Mouse (Mus musculus) B cell, adult 2 months (primary cell): Measurements from ENCODE around the gene Mrpl12.
"Not testable (repeated sequence)": the region's sequence is repeated elsewhere in the genome, so short reads cannot be mapped to it uniquely, and the experiment has no call there.

ENCODE experiments used
- DNase-seq, 2 experiments: peaks; one replicate each; pipeline ENCODE4 v3.0.0; 2022

Gene Mrpl12

GRCm38 (mm10) chr11:120509940-120510339, 25.5 kb downstream of the Mrpl12 start:
- DNase-seq: no peak

GRCm38 (mm10) chr11:120510375-120511030, 26.1 kb downstream of the Mrpl12 start:
- DNase-seq: peak; percentile 12 to 19

DNA sequence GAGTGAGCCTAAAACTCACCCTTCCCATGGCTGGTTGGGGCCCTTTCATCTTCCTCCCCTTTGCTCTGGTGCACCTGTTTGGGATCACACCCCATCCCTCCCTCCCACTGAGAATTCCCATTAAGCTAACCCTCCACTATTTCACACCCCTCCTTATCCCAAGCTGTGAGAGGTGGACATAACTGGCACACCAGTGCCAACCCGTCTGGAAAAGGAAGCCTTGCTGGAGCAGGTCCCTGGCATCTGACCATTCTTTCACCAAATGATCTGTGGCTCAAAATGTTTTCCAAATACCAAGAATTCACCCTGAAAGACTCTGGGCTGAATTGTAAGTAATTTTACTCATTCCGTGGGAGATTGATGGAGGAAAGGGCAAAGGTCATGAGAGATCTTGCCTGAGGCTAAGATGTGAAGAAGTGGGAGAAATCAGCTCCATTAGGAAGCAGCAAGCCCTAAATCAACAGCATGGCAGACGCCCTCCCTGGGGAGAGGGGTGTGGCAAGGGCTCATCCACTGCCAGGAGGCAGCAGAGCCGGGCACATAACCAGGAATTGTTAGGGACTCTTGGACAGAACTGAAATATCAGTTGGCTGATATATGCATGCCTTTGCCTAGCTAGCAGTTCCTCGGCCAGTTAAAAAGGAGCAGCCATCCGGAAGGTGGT, 28.5 kb downstream of the Mrpl12 start:
- no peak for DNase-seq

GRCm38 (mm10) chr11:120514262-120514661, 29.8 kb downstream of the Mrpl12 start:
- DNase-seq: not testable (repeated sequence)

- peak; percentile 92 to 93 for DNase-seq
Observed at GRCm38 (mm10) chr11:120515611-120516010, 31.2 kb downstream of the Mrpl12 start.

DNA sequence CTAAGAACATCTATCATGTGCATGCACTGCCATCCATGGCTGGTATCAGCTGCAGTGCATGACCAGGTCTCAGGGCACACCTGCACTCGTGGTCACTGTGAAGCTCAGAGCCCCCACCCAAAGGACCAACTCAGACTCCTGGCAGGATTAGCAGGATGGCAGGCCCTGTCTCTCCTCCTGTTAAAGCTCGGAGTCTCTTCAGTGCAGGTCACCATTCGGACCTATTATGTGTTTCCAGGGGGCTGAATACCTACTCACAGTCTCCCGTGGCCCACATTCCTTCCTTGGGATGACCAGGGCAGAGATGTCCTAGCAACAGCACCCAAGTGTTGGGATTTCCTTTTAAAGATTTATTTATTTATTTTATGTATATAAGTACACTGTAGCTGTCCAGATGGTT, 32.7 kb downstream of the Mrpl12 start:
- no peak for DNase-seq

GRCm38 (mm10) chr11:120518027-120518426, 33.6 kb downstream of the Mrpl12 start:
- no peak for DNase-seq

DNA sequence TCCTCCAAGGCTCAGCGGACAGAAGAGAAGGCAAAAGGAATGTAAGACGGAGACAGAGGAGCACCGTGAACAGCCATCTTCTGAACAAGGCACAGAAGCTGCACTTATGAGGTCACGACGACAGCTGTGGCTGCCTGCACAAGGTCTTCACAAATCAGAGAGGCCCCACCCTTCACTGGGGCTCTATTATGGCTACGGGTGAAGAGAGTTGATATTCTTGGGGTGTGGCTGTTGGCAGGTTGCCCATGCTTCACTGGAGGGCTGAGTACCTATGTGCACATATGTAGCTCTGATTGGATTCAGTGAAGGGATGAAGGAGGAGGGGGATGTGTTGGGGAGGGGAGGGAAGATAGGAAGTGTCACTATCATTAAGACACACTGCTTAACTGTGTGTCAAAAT, 34.1 kb downstream of the Mrpl12 start:
- no peak for DNase-seq

- peak; percentile 25 to 27 for DNase-seq
Observed at GRCm38 (mm10) chr11:120519738-120520137, 35.3 kb downstream of the Mrpl12 start.

DNA sequence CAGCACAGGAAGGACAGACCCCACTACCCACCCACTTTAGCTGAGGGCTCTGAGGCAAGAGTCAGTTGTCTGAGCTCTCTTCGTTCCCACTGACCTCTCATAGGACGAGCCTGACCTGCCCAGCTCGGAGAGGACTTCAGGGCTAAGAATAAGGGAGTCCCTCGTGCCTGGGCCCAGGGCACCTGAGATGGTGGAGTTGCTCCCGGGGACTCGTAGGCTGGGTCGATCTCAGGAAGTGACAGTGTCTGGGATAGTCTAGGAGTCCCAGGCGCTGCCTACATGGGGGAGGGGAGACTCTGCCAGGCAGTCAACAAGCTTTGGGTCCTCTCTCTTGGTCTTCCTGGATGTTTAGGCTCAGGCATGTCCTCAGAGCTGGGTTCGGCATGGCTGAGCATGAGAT, 36.1 kb downstream of the Mrpl12 start:
- no peak for DNase-seq

- DNase-seq: no peak
Observed at GRCm38 (mm10) chr11:120520967-120521540, 36.6 kb downstream of the Mrpl12 start.

- no peak for DNase-seq
Observed at GRCm38 (mm10) chr11:120522581-120522980, 38.2 kb downstream of the Mrpl12 start.

DNA sequence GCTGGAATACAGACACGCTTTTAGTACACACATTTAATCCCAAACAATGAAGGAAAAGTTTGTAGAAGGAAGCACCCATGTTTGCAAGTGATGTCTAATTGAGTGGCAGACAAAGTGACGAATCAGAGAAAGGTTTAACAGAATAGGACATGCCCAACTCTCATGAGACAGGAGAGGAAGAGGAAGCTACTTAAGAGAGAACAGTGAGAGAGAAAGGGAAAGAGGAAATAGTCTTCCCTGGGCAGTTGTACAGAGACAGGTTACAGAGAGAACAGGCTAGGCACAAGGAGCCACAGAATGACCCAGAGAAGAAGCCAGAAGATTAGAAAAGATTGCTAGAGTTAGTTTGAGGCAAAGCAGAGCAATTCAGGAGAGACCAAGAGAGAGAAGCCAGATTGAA, 41.5 kb downstream of the Mrpl12 start:
- DNase-seq: no peak

DNA sequence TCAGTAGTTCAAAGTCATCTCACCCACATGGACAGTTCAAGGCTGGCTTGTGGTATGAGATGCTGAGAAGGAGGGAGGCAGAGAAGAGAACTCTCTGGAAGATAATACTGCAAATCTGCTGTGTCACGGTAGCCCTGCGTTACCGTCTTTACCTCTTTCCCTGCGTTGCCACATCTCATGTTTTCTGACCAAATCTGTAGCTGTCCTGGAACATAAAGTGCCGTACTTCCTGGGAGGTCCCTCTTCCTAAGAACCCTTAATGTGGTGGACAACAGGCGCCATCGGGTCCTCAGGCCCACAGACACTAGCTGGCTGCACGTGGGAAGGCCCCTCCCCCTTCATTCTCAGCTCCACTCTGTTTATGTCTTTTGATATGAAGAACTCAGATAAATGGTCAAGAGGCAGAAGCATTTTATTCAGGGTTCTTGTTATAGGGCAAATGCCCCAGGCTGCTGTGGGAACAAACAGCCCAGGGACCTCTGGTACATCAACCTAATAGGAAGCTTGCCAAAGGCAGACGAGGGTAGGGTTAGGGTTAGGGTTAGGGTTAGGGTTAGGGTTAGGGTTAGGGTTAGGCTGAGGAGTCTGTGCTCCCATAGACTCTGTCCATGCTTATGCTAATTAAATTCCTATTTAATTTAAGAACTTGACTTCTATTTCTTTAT, 43.4 kb downstream of the Mrpl12 start:
- DNase-seq: no peak

DNA sequence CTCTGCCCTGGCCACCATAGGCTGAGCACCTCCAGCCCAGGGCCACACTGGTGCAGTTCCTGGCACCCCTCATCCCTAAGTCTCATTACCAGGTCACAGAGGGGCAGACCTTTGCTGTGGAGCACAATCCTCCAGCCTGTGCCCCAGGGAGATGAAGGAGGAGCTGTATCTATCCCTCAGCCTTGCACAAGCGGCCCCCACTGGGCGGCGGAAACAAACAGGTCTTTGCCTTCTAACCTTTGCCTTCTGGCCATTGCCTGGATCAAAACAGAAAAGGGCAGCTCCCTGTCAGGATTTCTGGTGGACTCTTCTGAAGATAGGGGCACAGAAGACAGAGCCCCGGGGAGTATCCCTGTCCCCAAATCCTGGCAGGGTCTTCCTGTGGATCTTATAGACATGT, 44.5 kb downstream of the Mrpl12 start:
- no peak for DNase-seq

DNA sequence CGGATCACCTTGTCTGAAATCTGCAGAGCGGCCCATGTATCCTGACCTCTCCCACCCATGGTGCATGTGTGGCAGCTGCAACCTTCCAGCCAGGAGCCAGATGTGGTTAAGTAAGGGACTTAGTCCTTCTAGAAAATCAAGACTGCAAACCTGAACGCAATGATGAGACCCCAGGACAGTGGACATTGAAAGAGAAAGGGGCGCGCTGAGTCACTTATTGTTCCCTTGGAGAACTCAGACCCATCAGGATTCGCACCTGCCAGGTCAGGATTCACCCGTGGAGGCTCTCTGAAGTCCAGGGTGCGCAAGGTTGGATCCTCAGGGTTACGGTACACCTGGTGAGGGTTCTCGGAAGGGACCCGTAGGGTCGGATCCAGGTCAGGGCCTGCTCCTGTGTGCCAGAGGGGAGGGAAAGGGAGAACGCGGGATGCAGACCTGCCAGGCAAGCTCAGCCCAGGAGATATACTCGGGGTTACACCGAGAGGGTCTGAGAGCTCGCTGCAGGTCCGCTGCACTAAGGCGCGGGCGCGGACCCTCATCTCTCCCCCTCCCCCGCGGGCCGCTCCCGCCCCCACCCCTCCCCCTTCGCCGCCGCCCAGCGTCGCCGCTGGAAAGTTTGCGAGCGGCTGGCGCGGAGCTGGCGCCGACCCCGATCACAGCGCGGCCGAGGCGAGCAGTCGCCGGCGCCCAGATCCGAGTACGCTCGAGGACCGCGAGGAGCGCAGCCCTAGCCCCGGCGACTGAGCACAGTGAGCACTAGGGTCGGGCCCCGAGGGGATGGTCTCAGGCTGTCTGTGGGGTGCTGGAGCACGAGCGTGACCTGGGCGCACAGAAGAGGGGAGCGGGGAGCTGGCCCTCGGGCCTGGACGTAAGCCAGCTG, 45.9 kb downstream of the Mrpl12 start, which contains the start of gene Gcgr:
Gcgr (plus strand) TSS at position 615 of the 880 bp plus-strand sequence.
- peak in 1 of 2 experiments; percentile 38 for DNase-seq

- DNase-seq: no peak
Observed at GRCm38 (mm10) chr11:120531646-120532045, 47.2 kb downstream of the Mrpl12 start.

GRCm38 (mm10) chr11:120534093-120534492, 49.7 kb downstream of the Mrpl12 start:
- no peak for DNase-seq

DNA sequence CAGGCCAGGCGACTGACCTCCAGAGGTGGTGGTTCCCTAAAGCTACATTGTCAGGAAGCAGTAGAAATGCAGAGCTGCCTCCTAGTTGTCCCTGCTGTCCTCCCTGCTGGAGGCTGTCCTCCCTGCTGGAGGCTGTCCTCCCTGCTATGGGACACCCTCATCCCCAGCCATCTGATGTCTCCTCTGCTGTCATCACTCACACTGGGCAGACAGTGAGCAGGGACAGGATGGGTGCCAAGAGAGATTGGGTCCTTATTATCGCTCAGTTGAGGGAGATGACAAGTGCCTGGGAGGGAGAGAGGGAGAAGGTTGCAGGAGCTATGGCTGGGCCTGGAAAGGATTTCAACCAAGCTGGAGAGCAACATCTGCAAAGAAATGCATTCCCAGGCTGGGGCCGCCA, 50.7 kb downstream of the Mrpl12 start:
- DNase-seq: no peak

- DNase-seq: no peak
Observed at GRCm38 (mm10) chr11:120535804-120536203, 51.4 kb downstream of the Mrpl12 start.

- DNase-seq: no peak
Observed at GRCm38 (mm10) chr11:120538485-120538884, 54.1 kb downstream of the Mrpl12 start.
